8 mouse cellular contexts compared by ENCODE assay signal in genomic region chr9:63856065-63856736, GRCm38 (mm10).
A peak's percentile ranks its signal among the peaks of the same experiment; 100 is the strongest.
DNase-seq lines count a peak whose midpoint lies in the region; ATAC-seq and TF ChIP-seq lines count a peak whose summit lies in the region.

No protein-coding gene starts in this region.

- no peaks in the 10 kb centered on the region for H3K9me3 ChIP-seq in forebrain, postnatal 0 days (ENCODE audit: low read length)
- H3K9me3 ChIP-seq in midbrain, embryonic 10.5 days (replicated peaks): no peaks in the 10 kb centered on the region

- H3K27ac ChIP-seq in forebrain, postnatal 0 days (ENCODE audit: low read depth, low read length): peak overlapping the region; percentile 21; the same call in 1 of the 2 replicates
- H3K27ac ChIP-seq in midbrain, embryonic 10.5 days (replicated peaks): no peak overlapping the region

- peak; percentile 90 for ATAC-seq in forebrain, postnatal 0 days

- no peak overlapping the region for H3K4me3 ChIP-seq in forebrain, postnatal 0 days (ENCODE audit: low read depth, low read length)
- H3K4me3 ChIP-seq in midbrain, embryonic 10.5 days: no peak overlapping the region

- no peaks in the 10 kb centered on the region for H3K36me3 ChIP-seq in forebrain, postnatal 0 days (ENCODE audit: insufficient read depth)
- H3K36me3 ChIP-seq in midbrain, embryonic 10.5 days: no peaks in the 10 kb centered on the region

- H3K9ac ChIP-seq in forebrain, postnatal 0 days: no peak overlapping the region

- H3K4me1 ChIP-seq in forebrain, postnatal 0 days (ENCODE audit: insufficient read depth): no peaks in the 10 kb centered on the region
- peaks cover 7% of the 10 kb centered on the region for H3K4me1 ChIP-seq in midbrain, embryonic 10.5 days

- H3K4me2 ChIP-seq in forebrain, postnatal 0 days (ENCODE audit: low read depth): no peak overlapping the region

- 32% methylated on average over 9 of the region's 9 CpGs for WGBS in forebrain, postnatal 0 days
- 82% methylated on average over 9 of the region's 9 CpGs for WGBS in midbrain, embryonic 10.5 days

- peak; percentile 47 to 63 for DNase-seq in left cerebral cortex, adult 18-20 months (ENCODE audit: low spot score in 2 of 2)
- no peak for DNase-seq in left cerebral cortex, adult 11 months (ENCODE audit: low spot score)
- DNase-seq in forebrain, postnatal 0 days: peak; percentile 91
- DNase-seq in kidney, postnatal 25 days: peak; percentile 58 to 87
- DNase-seq in lung, postnatal 36 days: peak; percentile 22
- DNase-seq in gastrocnemius, postnatal 4 days (ENCODE audit: low spot score in 2 of 2): no peak
- DNase-seq in urinary bladder, postnatal 36 days (ENCODE audit: low spot score in 2 of 2): no peak
- DNase-seq in midbrain, embryonic 10.5 days (ENCODE audit: low spot score): no peak

- no peaks in the 10 kb centered on the region for H3K27me3 ChIP-seq in forebrain, postnatal 0 days (ENCODE audit: insufficient read depth, low read length)
- no peaks in the 10 kb centered on the region for H3K27me3 ChIP-seq in midbrain, embryonic 10.5 days (ENCODE audit: low read depth, poor library complexity, severe bottlenecking)

- TF ChIP-seq CTCF in forebrain, postnatal 0 days (IDR thresholded peaks at IDR 0.05; ENCODE audit: low read depth): 0 out of 2 replicates have a peak, but pooled peaks have one; percentile 12

Comparison
In these comparisons a context has a peak if more than half of its experiments do, and no peak if none do; other contexts are left out.
1. DNase-seq: peak in left cerebral cortex, adult 18-20 months (2 of 2), forebrain, postnatal 0 days (single experiment), kidney, postnatal 25 days (2 of 2) and lung, postnatal 36 days (single experiment); none in left cerebral cortex, adult 11 months (single experiment), gastrocnemius, postnatal 4 days (0 of 2), urinary bladder, postnatal 36 days (0 of 2) and midbrain, embryonic 10.5 days (single experiment).